ENCODE assay signal across 8 mouse cellular contexts in the genomic region with DNA sequence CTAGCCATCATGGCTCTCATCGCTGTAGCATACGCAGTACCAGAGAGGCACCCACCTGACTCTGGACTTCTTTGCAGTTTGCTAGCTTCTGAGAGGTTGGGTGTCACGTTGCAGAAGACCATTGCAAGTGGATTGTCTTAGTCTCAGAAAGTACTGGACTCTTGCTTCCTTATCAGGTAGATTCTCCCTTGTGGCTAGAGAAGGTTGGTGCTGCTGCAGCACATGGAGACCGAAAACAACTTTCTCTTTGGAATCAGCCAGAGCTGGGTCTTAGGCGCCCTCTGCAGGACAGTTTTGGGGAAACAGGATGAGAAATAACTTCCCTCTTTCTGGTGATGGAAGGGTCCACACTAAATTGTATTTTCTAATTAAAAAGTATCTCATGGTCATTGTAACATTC.
A peak's percentile ranks its signal among the peaks of the same experiment; 100 is the strongest.
DNase-seq lines count a peak whose midpoint lies in the region; ATAC-seq and TF ChIP-seq lines count a peak whose summit lies in the region.

No protein-coding gene starts in this region.

- 41% methylated on average over 5 of the region's 5 CpGs for WGBS in intestine, embryonic 16.5 days
- WGBS in limb, embryonic 11.5 days, result 46% methylated on average over 5 of the region's 5 CpGs
- WGBS in midbrain, postnatal 0 days, result 43% methylated on average over 5 of the region's 5 CpGs
- 42% methylated on average over 5 of the region's 5 CpGs for WGBS in stomach, embryonic 14.5 days

- ATAC-seq in intestine, embryonic 16.5 days, result peak; percentile 71
- ATAC-seq in limb, embryonic 11.5 days (ENCODE audit: insufficient number of reproducible peaks, low FRiP score, low TSS enrichment, low read depth), result no peak
- peak; percentile 72 for ATAC-seq in midbrain, postnatal 0 days (ENCODE audit: low FRiP score)
- peak; percentile 28; the same call in 1 of the 2 replicates for ATAC-seq in stomach, embryonic 14.5 days (ENCODE audit: insufficient number of reproducible peaks, insufficient read depth, low FRiP score, low read depth)

- TF ChIP-seq POLR2A in testis, adult 2 months (IDR thresholded peaks at IDR 0.05; ENCODE audit: control insufficient read depth, low read depth, low read length), result no peak

- no peaks in the 10 kb centered on the region for H3K9me3 ChIP-seq in intestine, embryonic 16.5 days (ENCODE audit: control insufficient read depth, low read length)
- no peaks in the 10 kb centered on the region; the same call in 1 of the 2 replicates for H3K9me3 ChIP-seq in limb, embryonic 11.5 days (ENCODE audit: control insufficient read depth, low read length)
- no peaks in the 10 kb centered on the region for H3K9me3 ChIP-seq in midbrain, postnatal 0 days (ENCODE audit: low read length)
- no peaks in the 10 kb centered on the region for H3K9me3 ChIP-seq in stomach, embryonic 14.5 days (ENCODE audit: control insufficient read depth, low read depth, low read length)

- no peak for DNase-seq in testis, postnatal 14 days (ENCODE audit: low spot score)
- DNase-seq in cerebellum, postnatal 25 days, result peak; percentile 81 to 91
- DNase-seq in gastrocnemius, postnatal 10 days, result peak; percentile 67
- peak; percentile 84 for DNase-seq in limb, embryonic 11.5 days (ENCODE audit: low spot score)
- DNase-seq in midbrain, postnatal 0 days (ENCODE audit: low spot score), result peak; percentile 85

- no peak overlapping the region for H3K9ac ChIP-seq in intestine, embryonic 16.5 days (ENCODE audit: low read depth, low read length)
- H3K9ac ChIP-seq in limb, embryonic 11.5 days (ENCODE audit: low read length), result no peak overlapping the region
- no peak overlapping the region for H3K9ac ChIP-seq in midbrain, postnatal 0 days (replicated peaks; ENCODE audit: low read length, poor library complexity, severe bottlenecking)
- H3K9ac ChIP-seq in stomach, embryonic 14.5 days (replicated peaks; ENCODE audit: low read depth, low read length), result no peak overlapping the region

- H3K4me3 ChIP-seq in testis, adult 2 months (ENCODE audit: control insufficient read depth, low read depth, low read length), result no peak overlapping the region
- no peak overlapping the region for H3K4me3 ChIP-seq in intestine, embryonic 16.5 days (ENCODE audit: low read length)
- no peak overlapping the region for H3K4me3 ChIP-seq in limb, embryonic 11.5 days (ENCODE audit: low read depth, low read length)
- no peak overlapping the region for H3K4me3 ChIP-seq in midbrain, postnatal 0 days (ENCODE audit: low read depth, low read length)
- H3K4me3 ChIP-seq in stomach, embryonic 14.5 days (ENCODE audit: low read depth, low read length), result no peak overlapping the region

- no peaks in the 10 kb centered on the region for H3K36me3 ChIP-seq in testis, adult 2 months (ENCODE audit: control insufficient read depth, insufficient read depth, low read length)
- no peaks in the 10 kb centered on the region for H3K36me3 ChIP-seq in intestine, embryonic 16.5 days (ENCODE audit: control insufficient read depth, insufficient read depth, low read length)
- H3K36me3 ChIP-seq in limb, embryonic 11.5 days (ENCODE audit: control insufficient read depth, insufficient read depth, low read length), result no peaks in the 10 kb centered on the region
- no peaks in the 10 kb centered on the region for H3K36me3 ChIP-seq in midbrain, postnatal 0 days (ENCODE audit: insufficient read depth, low read length)
- no peaks in the 10 kb centered on the region for H3K36me3 ChIP-seq in stomach, embryonic 14.5 days (ENCODE audit: control insufficient read depth, insufficient read depth, low read length)

- TF ChIP-seq CTCF in testis, adult 2 months (IDR thresholded peaks at IDR 0.05; ENCODE audit: control insufficient read depth, insufficient read depth, insufficient replicate concordance, low read depth, low read length), result peak; percentile 29; the same call in 1 of the 2 replicates
- peak; percentile 94 for TF ChIP-seq CTCF in midbrain, postnatal 0 days (IDR thresholded peaks at IDR 0.05)

- no peaks in the 10 kb centered on the region for H3K27me3 ChIP-seq in testis, adult 2 months (ENCODE audit: control insufficient read depth, insufficient read depth, low read length)
- H3K27me3 ChIP-seq in intestine, embryonic 16.5 days (replicated peaks; ENCODE audit: control insufficient read depth, insufficient read depth, low read length), result no peaks in the 10 kb centered on the region
- H3K27me3 ChIP-seq in limb, embryonic 11.5 days (ENCODE audit: control insufficient read depth, insufficient read depth, low read length), result no peaks in the 10 kb centered on the region
- H3K27me3 ChIP-seq in midbrain, postnatal 0 days (ENCODE audit: insufficient read depth, low read length), result no peaks in the 10 kb centered on the region
- no peaks in the 10 kb centered on the region for H3K27me3 ChIP-seq in stomach, embryonic 14.5 days (ENCODE audit: control insufficient read depth, insufficient read depth, low read length)

- H3K4me1 ChIP-seq in testis, adult 2 months (ENCODE audit: control insufficient read depth, insufficient read depth, low read length), result no peaks in the 10 kb centered on the region
- H3K4me1 ChIP-seq in intestine, embryonic 16.5 days (ENCODE audit: control insufficient read depth, insufficient read depth, low read length), result no peaks in the 10 kb centered on the region
- no peaks in the 10 kb centered on the region for H3K4me1 ChIP-seq in limb, embryonic 11.5 days (ENCODE audit: control insufficient read depth, insufficient read depth, low read length)
- no peaks in the 10 kb centered on the region for H3K4me1 ChIP-seq in midbrain, postnatal 0 days (ENCODE audit: insufficient read depth, low read length)
- H3K4me1 ChIP-seq in stomach, embryonic 14.5 days (ENCODE audit: control insufficient read depth, insufficient read depth, low read length), result no peaks in the 10 kb centered on the region

- H3K27ac ChIP-seq in testis, adult 2 months (ENCODE audit: control insufficient read depth, insufficient read depth, low read depth, low read length), result no peak overlapping the region
- no peak overlapping the region for H3K27ac ChIP-seq in intestine, embryonic 16.5 days (ENCODE audit: low read length)
- H3K27ac ChIP-seq in limb, embryonic 11.5 days (replicated peaks; ENCODE audit: low read depth, low read length), result no peak overlapping the region
- H3K27ac ChIP-seq in midbrain, postnatal 0 days (ENCODE audit: low read depth, low read length), result no peak overlapping the region
- H3K27ac ChIP-seq in stomach, embryonic 14.5 days (ENCODE audit: low read length), result no peak overlapping the region

- H3K4me2 ChIP-seq in intestine, embryonic 16.5 days (ENCODE audit: low read depth, low read length), result no peak overlapping the region
- H3K4me2 ChIP-seq in limb, embryonic 11.5 days (ENCODE audit: low read depth, severe bottlenecking), result no peak overlapping the region
- no peak overlapping the region for H3K4me2 ChIP-seq in midbrain, postnatal 0 days (ENCODE audit: low read depth, low read length, poor library complexity, severe bottlenecking)
- no peak overlapping the region for H3K4me2 ChIP-seq in stomach, embryonic 14.5 days (replicated peaks; ENCODE audit: low read depth, low read length)
